Mouse (Mus musculus) spleen, embryonic (tissue): ENCODE data around the gene Prokr1.

ENCODE experiments used
- CTCF ChIA-PET: fragments of 350-600 bp; sonication (Branson Sonifier 250); formaldehyde crosslinking; loops from one replicate; lab custom pipeline; 2022; lab: Charles Lee

Gene Prokr1

DNA sequence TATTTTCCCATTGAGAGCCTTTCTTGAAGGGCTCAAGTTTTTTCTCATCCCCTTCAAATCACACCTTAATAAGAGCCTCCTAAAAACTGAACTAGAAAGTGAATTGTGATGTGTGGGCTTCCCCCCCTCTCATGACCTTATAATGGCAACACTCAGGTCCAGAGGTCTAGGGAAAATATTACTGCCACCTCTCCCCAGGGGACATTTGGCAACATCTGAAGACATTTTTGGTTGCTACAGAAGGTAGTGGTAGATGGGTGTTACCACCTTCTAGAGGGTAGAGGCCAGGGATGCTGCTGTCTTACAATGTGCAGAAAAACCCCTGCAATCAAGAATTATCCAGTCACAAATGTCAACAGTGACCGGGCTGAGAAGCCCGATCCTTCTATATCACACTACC is 60.2 kb downstream of the Prokr1 start:
- CTCF ChIA-PET = interaction anchor here (1.9 kb wide), 1 partner anchor 26 kb away, joined by 7 read pairs; no protein-coding TSS in a partner anchor
